Mouse (Mus musculus) stomach, embryonic 16.5 days (tissue): Measurements from ENCODE around the gene Nosip. TPM values are rescaled to one million over a fixed set of nuclear protein-coding genes. Genes with fewer than 3 reads are reported as not detected.
"Not testable (repeated sequence)": the region's sequence is repeated elsewhere in the genome, so short reads cannot be mapped to it uniquely, and the experiment has no call there.

Source experiments
- ATAC-seq: fragments of 200-750 bp; cut with Nextera tagmentation; 2 replicates; pipeline ENCODE4 v1.8.0; 2017; ENCODE audit warnings: moderate number of reproducible peaks, moderate TSS enrichment; ENCODE audit not compliant: insufficient read depth, low FRiP score
- H3K27ac ChIP-seq: fragments of 300-500 bp; sonication (generic); 2 replicates; pipeline ENCODE4 v1.5.1; 2014; ENCODE audit warnings: low read length
- H3K27me3 ChIP-seq: fragments of 300-500 bp; sonication (generic); 2 replicates; pipeline ENCODE4 v1.6.1; 2014; ENCODE audit warnings: low read length, control low read depth, mixed read lengths; ENCODE audit not compliant: control insufficient read depth, insufficient read depth
- H3K36me3 ChIP-seq: fragments of 300-500 bp; sonication (generic); 2 replicates; pipeline ENCODE4 v1.6.1; 2014; ENCODE audit warnings: low read length; ENCODE audit not compliant: control insufficient read depth, insufficient read depth
- H3K4me1 ChIP-seq: fragments of 300-500 bp; sonication (generic); 2 replicates; pipeline ENCODE4 v1.6.1; 2014; ENCODE audit warnings: low read length, control low read depth, mixed read lengths; ENCODE audit not compliant: control insufficient read depth, insufficient read depth
- H3K4me2 ChIP-seq: fragments of 300-500 bp; sonication (generic); 2 replicates; pipeline ENCODE4 v1.6.1; 2014; ENCODE audit warnings: low read depth, low read length, mixed read lengths
- H3K4me3 ChIP-seq: fragments of 300-500 bp; sonication (generic); replicated peaks from 2 replicates; pipeline ENCODE4 v1.5.1; 2014; ENCODE audit warnings: mild to moderate bottlenecking, low read length
- H3K9ac ChIP-seq: fragments of 300-500 bp; sonication (generic); 2 replicates; pipeline ENCODE4 v1.6.1; 2014; ENCODE audit warnings: low read length
- H3K9me3 ChIP-seq: fragments of 300-500 bp; sonication (generic); replicated peaks from 2 replicates; pipeline ENCODE4 v1.6.1; 2016; ENCODE audit warnings: low read length, control low read depth; ENCODE audit not compliant: control insufficient read depth
- WGBS: fragments of 180-500 bp; shearing (Covaris S2); extraction: QIAGEN DNeasy Blood & Tissue Kit; methylation state at CpG from one replicate; pipeline ENCODE4 v1.1.7; 2014; 5-methylcytosine and 5-hydroxymethylcytosine counted together
- polyA plus RNA-seq: library from polyadenylated mRNA; unstranded; fragments of >200 nt; fragmentation: Nextera tagmentation; extraction: Ambion mirVana; gene quantifications from 2 replicates; pipeline ENCODE4 v1.2.1, GENCODE M21; 2015

The Nosip gene
- polyA plus RNA-seq, 1 experiment from 2014 or later: 55.7 TPM

DNA sequence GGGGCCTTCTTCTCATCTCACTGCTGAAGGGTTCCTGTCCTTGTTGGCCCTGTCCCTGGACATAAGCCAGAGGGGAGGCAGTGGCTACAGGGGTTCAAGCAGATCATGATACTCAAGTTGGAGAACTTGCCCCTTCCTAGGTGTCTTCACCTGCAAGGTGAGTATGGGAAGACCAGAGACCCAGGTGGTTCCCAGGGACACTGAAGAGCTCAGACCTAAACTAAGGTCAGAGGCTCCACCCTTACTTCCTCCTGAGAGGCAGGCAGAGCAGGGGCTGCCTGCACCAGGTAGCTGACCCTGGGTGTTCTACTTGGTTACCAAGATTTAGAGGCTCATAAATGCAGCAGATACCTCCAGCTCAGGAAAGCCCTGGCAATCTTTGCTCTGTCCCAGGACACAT is 59.7 kb downstream of the Nosip start:
- Histone ChIP-seq H3K4me1 (peaks cover 38% of the 10 kb centered on the region), H3K27me3 (no peaks in the 10 kb centered on the region), H3K9ac (peak overlapping the region; percentile 58), H3K4me2 (no peak overlapping the region), H3K9me3 (no peaks in the 10 kb centered on the region), H3K4me3 (no peak overlapping the region), H3K27ac (peak overlapping the region; percentile 27; the same call in 1 of the 2 replicates), H3K36me3 (peaks cover 24% of the 10 kb centered on the region)
- no peak for ATAC-seq

DNA sequence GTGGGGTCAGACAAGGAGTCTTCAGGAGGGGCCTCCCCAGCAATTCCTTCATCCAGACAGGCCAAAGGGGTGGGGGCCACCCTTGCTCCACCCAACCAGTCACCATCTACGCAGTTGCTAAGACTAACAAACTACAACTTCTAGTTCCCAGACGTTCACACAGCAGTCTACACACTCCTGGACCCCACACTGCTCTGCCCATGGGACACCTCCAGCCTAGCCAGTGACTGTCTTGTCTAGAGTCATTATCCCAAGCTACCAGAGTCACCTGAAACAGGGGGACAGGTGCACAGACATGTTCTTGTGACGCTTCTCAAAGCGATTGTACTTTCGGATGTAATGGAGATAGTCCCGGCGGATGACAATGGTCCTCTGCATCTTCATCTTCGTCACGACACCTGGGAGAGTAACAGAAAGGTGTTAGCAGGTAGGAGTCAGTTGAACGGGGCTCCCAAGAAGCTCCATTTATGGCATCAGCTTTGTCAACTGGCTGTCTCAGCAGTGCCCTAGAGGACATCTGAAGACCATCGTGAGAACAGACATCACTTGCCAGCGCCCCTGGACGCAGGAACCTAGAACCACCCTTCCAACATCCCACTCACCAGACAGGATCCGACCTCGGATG is 60.4 kb downstream of the Nosip start:
- H3K27ac ChIP-seq: no peak overlapping the region
- no peaks in the 10 kb centered on the region for H3K27me3 ChIP-seq
- peaks cover 39% of the 10 kb centered on the region for H3K4me1 ChIP-seq
- no peak for ATAC-seq
- peak overlapping the region; percentile 88; the same call in 1 of the 2 replicates for H3K9ac ChIP-seq
- no peaks in the 10 kb centered on the region for H3K9me3 ChIP-seq
- peak overlapping the region; percentile 69 for H3K4me3 ChIP-seq
- WGBS: 77% methylated on average over 15 of the region's 15 CpGs
- peaks cover 27% of the 10 kb centered on the region for H3K36me3 ChIP-seq
- H3K4me2 ChIP-seq: peak overlapping the region; percentile 76

GRCm38 (mm10) chr7:45123186-45123570 is 60.9 kb downstream of the Nosip start:
- peaks cover 39% of the 10 kb centered on the region for H3K4me1 ChIP-seq
- WGBS: 13% methylated on average over 12 of the region's 12 CpGs
- H3K36me3 ChIP-seq: peaks cover 27% of the 10 kb centered on the region

DNA sequence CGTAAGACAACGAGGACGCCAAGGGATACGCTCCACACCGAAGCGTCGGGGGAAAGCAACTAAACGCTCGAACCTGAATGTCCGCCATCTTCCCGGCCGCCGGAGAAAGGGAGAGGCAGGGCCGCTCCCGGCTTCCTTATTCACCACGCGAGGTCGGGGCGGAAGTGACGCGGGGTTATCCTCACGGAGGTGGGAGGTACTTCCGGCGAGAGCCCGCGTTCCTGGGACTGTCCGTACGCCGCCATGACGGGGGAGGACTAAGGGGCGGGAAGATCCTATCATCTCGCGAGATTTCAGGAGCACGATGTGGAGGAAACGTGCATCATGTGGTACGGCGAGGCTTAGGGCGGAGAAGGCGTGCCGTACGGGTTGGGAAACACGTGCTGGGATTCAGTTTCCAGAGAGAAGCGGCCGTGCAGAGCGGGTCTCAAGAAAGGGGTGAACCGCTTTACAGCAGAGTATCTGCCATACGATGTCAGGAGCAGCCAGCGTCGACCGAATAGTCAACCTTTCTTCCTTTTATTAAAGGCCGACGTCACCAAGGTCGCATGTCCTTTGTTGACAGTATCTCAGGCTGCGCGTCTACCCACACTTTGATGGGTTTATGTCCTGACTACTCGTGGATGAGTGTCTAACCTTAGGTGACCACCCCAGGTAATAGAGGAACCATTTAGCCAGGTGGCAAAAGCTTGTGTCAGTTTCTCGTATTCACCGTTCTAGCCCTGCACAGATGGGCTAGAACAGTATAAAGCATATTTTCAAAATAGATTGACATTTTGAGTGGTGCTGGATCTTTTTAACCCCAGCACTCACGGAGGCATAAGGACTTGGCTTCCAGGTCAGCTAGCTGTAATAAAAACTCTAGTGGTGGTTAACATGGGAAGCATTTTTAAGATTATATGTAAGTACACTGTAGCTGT is 62.3 kb downstream of the Nosip start, which contains the start of gene Rps11:
Gene Rps11, minus strand, starts transcription at position 216 of the 920 bp plus-strand sequence.
- H3K27me3 ChIP-seq: no peaks in the 10 kb centered on the region
- H3K9ac ChIP-seq: peak within 1 kb of the TSS; percentile 88
- H3K9me3 ChIP-seq: no peaks in the 10 kb centered on the region
- H3K4me2 ChIP-seq: peak within 1 kb of the TSS; percentile 76
- ATAC-seq: peak; percentile 84
- H3K4me3 ChIP-seq: peak within 1 kb of the TSS; percentile 69
- under 1% methylated on average over 59 of the region's 59 CpGs for WGBS
- peaks cover 27% of the 10 kb centered on the region for H3K36me3 ChIP-seq
- peak within 1 kb of the TSS; percentile 82 for H3K27ac ChIP-seq
- peaks cover 41% of the 10 kb centered on the region for H3K4me1 ChIP-seq

More at GRCm38 (mm10) chr7:45123186-45123570, 60.9 kb downstream of the Nosip start:
- Histone ChIP-seq H3K27ac (peak overlapping the region; percentile 66; the same call in 1 of the 2 replicates), H3K4me3 (peak overlapping the region; percentile 69), H3K4me2 (peak overlapping the region; percentile 76), H3K9ac (peak overlapping the region; percentile 88), H3K27me3 (no peaks in the 10 kb centered on the region), H3K9me3 (no peaks in the 10 kb centered on the region)
- no peak for ATAC-seq

DNA sequence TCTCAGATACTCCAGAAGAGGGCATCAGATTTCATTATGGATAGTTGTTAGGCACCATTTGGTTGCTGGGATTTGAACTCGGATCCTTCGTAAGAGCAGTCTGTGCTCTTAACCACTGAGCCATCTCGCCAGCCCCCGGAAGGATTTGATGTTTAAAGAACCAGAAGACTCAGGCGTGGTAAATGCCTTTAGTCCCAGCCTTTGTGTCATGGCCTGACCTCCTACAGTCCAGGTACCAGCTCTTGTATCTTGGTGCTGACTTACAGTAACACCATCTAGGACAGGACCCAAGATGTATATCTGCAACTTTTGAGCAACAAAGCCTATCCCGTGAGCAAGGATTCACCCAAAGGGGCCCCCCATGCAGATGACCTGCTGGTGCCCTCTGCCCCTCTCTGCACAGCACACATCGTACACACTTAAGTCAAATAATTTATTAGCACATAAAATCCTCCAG is 62.9 kb downstream of the Nosip start:
- H3K4me2 ChIP-seq: peak overlapping the region; percentile 49; the same call in 1 of the 2 replicates
- 25% methylated on average over 7 of the region's 7 CpGs for WGBS
- H3K27me3 ChIP-seq: no peaks in the 10 kb centered on the region
- H3K36me3 ChIP-seq: peaks cover 27% of the 10 kb centered on the region
- ATAC-seq: no peak
- 0 out of 2 replicates have a peak overlapping the region, but pooled peaks have one; percentile 1 for H3K4me3 ChIP-seq
- H3K4me1 ChIP-seq: peaks cover 44% of the 10 kb centered on the region
- H3K9me3 ChIP-seq: no peaks in the 10 kb centered on the region
- no peak overlapping the region; the same call in 1 of the 2 replicates for H3K9ac ChIP-seq
- H3K27ac ChIP-seq: peak overlapping the region; percentile 68

DNA sequence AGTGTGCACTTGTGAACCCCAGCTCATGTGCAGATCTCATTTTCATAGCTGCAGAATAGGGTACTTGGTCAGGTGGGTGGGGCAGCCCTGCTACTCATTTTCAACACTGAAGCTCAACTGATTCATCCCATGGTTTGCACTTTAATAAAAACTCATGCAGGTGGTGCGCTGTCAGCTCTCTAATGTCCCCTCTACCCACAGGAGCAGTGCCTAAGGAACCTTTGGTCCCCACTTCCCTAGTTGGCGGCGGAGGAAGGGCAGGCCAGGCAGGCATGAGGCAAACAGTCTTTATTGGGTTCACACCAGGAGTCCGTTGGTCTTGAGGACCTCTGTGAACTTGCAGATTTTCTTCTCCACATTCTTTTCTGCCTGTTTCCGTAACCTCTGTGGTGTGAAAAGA is 63.4 kb downstream of the Nosip start:
- H3K4me3 ChIP-seq: 0 out of 2 replicates have a peak overlapping the region, but pooled peaks have one; percentile 1
- 65% methylated on average over 5 of the region's 5 CpGs for WGBS

GRCm38 (mm10) chr7:45126147-45126843 is 64.1 kb downstream of the Nosip start:
- Histone ChIP-seq H3K4me2 (peak overlapping the region; percentile 69), H3K27ac (peak overlapping the region; percentile 84), H3K4me1 (peaks cover 44% of the 10 kb centered on the region), H3K27me3 (no peaks in the 10 kb centered on the region), H3K4me3 (peak overlapping the region; percentile 62), H3K9me3 (no peaks in the 10 kb centered on the region), H3K36me3 (peaks cover 25% of the 10 kb centered on the region), H3K9ac (peak overlapping the region; percentile 99)
- no peak for ATAC-seq
- WGBS: 70% methylated on average over 17 of the region's 17 CpGs

More for the DNA sequence above, 63.4 kb downstream of the Nosip start:
- not testable (repeated sequence) for ATAC-seq, H3K4me2 ChIP-seq, H3K27me3 ChIP-seq, H3K9me3 ChIP-seq, H3K9ac ChIP-seq
- Histone ChIP-seq H3K4me1 (peaks cover 44% of the 10 kb centered on the region), H3K36me3 (peaks cover 27% of the 10 kb centered on the region), H3K27ac (peak overlapping the region; percentile 68)

DNA sequence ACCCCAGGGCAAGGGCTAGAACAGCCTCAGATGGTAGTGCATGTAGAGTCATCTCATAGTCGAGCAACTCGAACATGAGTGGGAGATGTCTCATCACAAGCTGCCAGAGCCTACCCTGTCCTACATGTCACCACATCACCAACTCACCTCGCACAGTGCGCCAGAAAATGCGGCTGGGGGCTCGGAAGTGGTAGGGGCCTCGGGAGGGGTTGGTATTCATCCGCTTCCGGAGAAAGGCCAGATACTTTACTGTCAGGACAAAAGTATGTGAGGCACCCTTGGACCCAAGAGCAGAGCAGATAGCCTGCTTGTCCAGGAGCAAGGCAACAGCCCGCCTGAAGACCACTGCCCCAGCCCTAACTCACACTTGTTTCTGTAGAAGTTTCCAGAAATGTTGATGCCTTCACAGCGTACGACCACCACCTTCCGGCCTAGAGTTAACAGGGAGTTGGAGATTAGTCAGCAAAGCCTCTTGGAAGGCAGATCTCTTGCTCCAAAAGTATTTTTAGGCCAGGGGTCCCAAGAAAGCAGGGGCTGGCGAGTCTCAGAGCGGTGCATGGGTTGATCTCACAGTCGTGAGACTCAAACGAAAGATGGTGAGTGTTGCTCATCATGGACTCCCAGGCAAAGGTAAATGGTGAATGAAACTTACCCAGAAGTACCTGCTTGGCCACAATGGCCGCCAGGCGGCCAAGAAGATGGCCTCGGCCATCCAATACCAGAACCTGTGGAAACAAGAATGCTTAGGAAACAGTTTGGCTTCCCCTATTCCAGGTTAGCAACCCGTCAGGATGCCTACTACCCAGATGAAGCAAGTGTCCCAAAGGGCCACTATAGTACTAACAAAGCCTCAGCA is 64.8 kb downstream of the Nosip start:
- peaks cover 36% of the 10 kb centered on the region for H3K4me1 ChIP-seq
- H3K4me2 ChIP-seq: peak overlapping the region; percentile 69
- 32% methylated on average over 21 of the region's 21 CpGs for WGBS
- peak overlapping the region; percentile 62 for H3K4me3 ChIP-seq
- no peaks in the 10 kb centered on the region for H3K9me3 ChIP-seq
- ATAC-seq: no peak
- H3K36me3 ChIP-seq: peaks cover 17% of the 10 kb centered on the region
- H3K9ac ChIP-seq: peak overlapping the region; percentile 99
- no peaks in the 10 kb centered on the region for H3K27me3 ChIP-seq
- peak overlapping the region; percentile 84 for H3K27ac ChIP-seq
